Mouse (Mus musculus) lung, postnatal 0 days (tissue): ENCODE results near the gene Col1a1.

ENCODE experiments used
- CTCF ChIP-seq: IDR thresholded peaks from 2 replicates; pipeline ENCODE4 v1.5.1; 2016; ENCODE audit warnings: antibody characterized with exemption, mild to moderate bottlenecking
- EP300 ChIP-seq: IDR thresholded peaks from 2 replicates; pipeline ENCODE4 v1.6.1; 2016; ENCODE audit warnings: antibody characterized with exemption, mild to moderate bottlenecking, control low read depth

DNA sequence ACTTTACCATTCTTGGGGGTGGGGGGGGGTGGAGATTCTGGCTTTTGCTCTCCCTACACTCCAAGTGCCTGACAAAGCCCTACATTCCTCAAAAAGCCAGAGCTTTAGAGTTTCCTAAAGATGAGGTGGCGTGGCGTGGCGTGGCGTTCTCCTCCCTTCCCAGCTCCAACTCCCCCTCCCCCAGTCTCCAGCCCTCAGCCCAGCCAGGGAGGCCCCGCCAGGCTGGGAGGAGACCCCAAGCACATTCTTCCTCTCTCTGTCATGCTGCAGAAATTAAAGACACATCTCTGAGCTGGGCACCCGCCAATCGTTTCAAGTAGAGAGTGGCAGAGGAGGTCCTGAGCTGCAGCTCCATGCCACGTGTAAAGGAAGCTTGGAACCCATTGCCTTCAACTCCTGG, 2.4 kb upstream of the Col1a1 start:
- TF ChIP-seq CTCF: no peak
- no peak for TF ChIP-seq EP300
